15 mouse cellular contexts compared by ENCODE assay signal in genomic region chr6:12117819-12118570, GRCm38 (mm10).
DNase-seq lines count a peak whose midpoint lies in the region; ATAC-seq lines count a peak whose summit lies in the region.
"Had no signal": no experiment of that assay in that cellular context is flagged by ENCODE, and none has a peak within 500 bp of the region (broad histone marks: within the 10 kb centered on the region; RNA-seq: fewer than 3 reads in every experiment).

No protein-coding gene starts in this region.

- no peak for DNase-seq in lung, adult 18-20 months
- DNase-seq in hindbrain, embryonic 10.5 days (ENCODE audit: low spot score) = no peak
- no peak for DNase-seq in layer of hippocampus, postnatal 36 days
- no peak for DNase-seq in urinary bladder, postnatal 14 days (ENCODE audit: low spot score)
- DNase-seq in left cerebral cortex, postnatal 36 days (ENCODE audit: low spot score in 2 of 2) = no peak
- DNase-seq: cerebellum, adult 9-11 months; gastrocnemius, postnatal 36 days; heart, postnatal 36 days; right cerebral cortex, postnatal 25 days had no signal

- 0 out of 2 replicates have a peak overlapping the region, but pooled peaks have one; percentile 25 for H3K27ac ChIP-seq in lung, embryonic 16.5 days (ENCODE audit: low read length)
- H3K27ac ChIP-seq in hindbrain, embryonic 10.5 days = peak overlapping the region; percentile 73; the same call in 1 of the 2 replicates
- H3K27ac ChIP-seq in neural tube, embryonic 15.5 days (replicated peaks) = peak overlapping the region; percentile 45; the same call in 1 of the 2 replicates
- H3K27ac ChIP-seq: embryonic facial prominence, embryonic 15.5 days had no signal

- H3K4me3 ChIP-seq in lung, embryonic 16.5 days (ENCODE audit: low read length) = no peak overlapping the region
- H3K4me3 ChIP-seq in hindbrain, embryonic 10.5 days = no peak overlapping the region
- H3K4me3 ChIP-seq in neural tube, embryonic 15.5 days (replicated peaks) = no peak overlapping the region
- H3K4me3 ChIP-seq: embryonic facial prominence, embryonic 15.5 days; myocyte had no signal

- no peaks in the 10 kb centered on the region for H3K36me3 ChIP-seq in lung, embryonic 16.5 days (ENCODE audit: control insufficient read depth, insufficient read depth, low read length)
- no peaks in the 10 kb centered on the region for H3K36me3 ChIP-seq in hindbrain, embryonic 10.5 days
- no peaks in the 10 kb centered on the region for H3K36me3 ChIP-seq in neural tube, embryonic 15.5 days
- H3K36me3 ChIP-seq: embryonic facial prominence, embryonic 15.5 days had no signal

- no peaks in the 10 kb centered on the region for H3K9me3 ChIP-seq in lung, embryonic 16.5 days (ENCODE audit: control insufficient read depth, low read length)
- H3K9me3 ChIP-seq in hindbrain, embryonic 10.5 days = no peaks in the 10 kb centered on the region
- no peaks in the 10 kb centered on the region for H3K9me3 ChIP-seq in neural tube, embryonic 15.5 days (replicated peaks)
- H3K9me3 ChIP-seq: embryonic facial prominence, embryonic 15.5 days had no signal

- peaks cover 2% of the 10 kb centered on the region; the same call in 1 of the 2 replicates for H3K4me1 ChIP-seq in lung, embryonic 16.5 days (replicated peaks; ENCODE audit: control insufficient read depth, insufficient read depth, low read length)
- peaks cover 22% of the 10 kb centered on the region for H3K4me1 ChIP-seq in hindbrain, embryonic 10.5 days (replicated peaks)
- H3K4me1 ChIP-seq in neural tube, embryonic 15.5 days = peaks cover 17% of the 10 kb centered on the region
- H3K4me1 ChIP-seq: embryonic facial prominence, embryonic 15.5 days had no signal

- ATAC-seq in lung, embryonic 16.5 days (ENCODE audit: low read depth) = peak; percentile 17; the same call in 1 of the 2 replicates
- peak; percentile 20; the same call in 1 of the 2 replicates for ATAC-seq in megakaryocyte progenitor cell, adult 5-6 weeks (replicated peaks; ENCODE audit: poor library complexity)
- ATAC-seq in neural tube, embryonic 15.5 days (ENCODE audit: low FRiP score) = peak; percentile 70

- intact Hi-C loops in left cerebral cortex, postnatal 36 days (cut with DNase I) = no loop called here

- no peak overlapping the region for H3K9ac ChIP-seq in lung, embryonic 16.5 days (ENCODE audit: low read length)
- H3K9ac ChIP-seq in neural tube, embryonic 15.5 days (replicated peaks) = no peak overlapping the region
- H3K9ac ChIP-seq: embryonic facial prominence, embryonic 15.5 days had no signal

- 31% methylated on average over 9 of the region's 9 CpGs for WGBS in lung, embryonic 16.5 days
- 69% methylated on average over 9 of the region's 9 CpGs for WGBS in hindbrain, embryonic 10.5 days
- 11% methylated on average over 9 of the region's 9 CpGs for WGBS in neural tube, embryonic 15.5 days

- no peak overlapping the region for H3K4me2 ChIP-seq in lung, embryonic 16.5 days (ENCODE audit: low read depth, low read length)
- peak overlapping the region; percentile 41 for H3K4me2 ChIP-seq in neural tube, embryonic 15.5 days
- H3K4me2 ChIP-seq: embryonic facial prominence, embryonic 15.5 days had no signal

- no peaks in the 10 kb centered on the region for H3K27me3 ChIP-seq in lung, embryonic 16.5 days (ENCODE audit: control insufficient read depth, insufficient read depth, low read depth, low read length)
- H3K27me3 ChIP-seq in hindbrain, embryonic 10.5 days (ENCODE audit: insufficient read depth, poor library complexity, severe bottlenecking) = no peaks in the 10 kb centered on the region
- H3K27me3 ChIP-seq in neural tube, embryonic 15.5 days (replicated peaks) = no peaks in the 10 kb centered on the region
- H3K27me3 ChIP-seq: CH12.LX; embryonic facial prominence, embryonic 15.5 days had no signal

Comparison
In these comparisons a context has a peak if more than half of its experiments do, and no peak if none do; other contexts are left out.
1. ATAC-seq: peak in every context shown above with its lines; median percentile 70 in neural tube, embryonic 15.5 days; 20 in megakaryocyte progenitor cell, adult 5-6 weeks; 17 in lung, embryonic 16.5 days.